Mouse (Mus musculus) frontal cortex, postnatal 25 days (tissue): ENCODE results near the gene Slc2a6.
A peak's percentile ranks its signal among the peaks of the same experiment; 100 is the strongest.

Experiments
- DNase-seq, 2 experiments: peaks; one replicate each; pipeline ENCODE4 v3.0.0; 2022; ENCODE audit warnings: low spot score in 2 of 2

Gene Slc2a6

DNA sequence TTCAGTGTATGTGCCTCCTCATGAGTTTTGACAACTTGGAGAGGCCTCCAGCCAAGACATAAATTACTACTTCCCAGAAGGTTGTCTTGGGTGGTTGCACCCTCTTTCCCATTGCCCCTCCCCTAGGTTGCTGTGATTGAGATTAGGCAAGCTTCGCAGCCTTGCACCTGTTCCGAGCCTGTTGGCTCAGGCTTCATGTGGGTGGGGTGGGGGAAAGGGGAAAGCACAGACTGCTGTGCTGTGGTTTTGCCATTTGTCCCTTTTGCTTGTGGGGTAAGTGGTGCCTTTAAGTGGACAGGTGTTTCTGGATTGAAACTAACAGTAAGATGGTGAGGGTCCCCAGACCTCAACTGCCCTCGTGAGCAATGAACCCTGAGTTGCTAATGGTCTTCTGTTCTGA is 8.2 kb upstream of the Slc2a6 start:
- DNase-seq: no peak

DNA sequence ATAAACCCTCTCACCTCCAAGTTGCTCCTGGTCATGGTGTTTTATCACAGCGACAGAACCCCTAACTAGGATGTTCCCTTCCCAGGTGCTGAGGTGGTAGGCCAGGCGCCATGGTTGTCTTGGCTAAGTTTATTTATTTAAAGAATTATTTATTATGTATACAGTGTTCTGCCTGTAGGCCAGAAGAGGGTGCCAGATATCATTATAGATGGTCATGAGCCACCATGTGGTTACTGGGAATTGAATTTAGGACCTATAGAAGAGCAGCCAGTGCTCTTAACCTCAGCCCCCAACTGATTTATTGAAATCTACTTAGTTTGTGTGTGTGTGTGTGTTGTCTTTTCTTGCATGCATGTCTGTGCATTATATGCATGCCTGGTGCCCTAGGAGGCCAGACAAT is 4.6 kb upstream of the Slc2a6 start:
- no peak for DNase-seq

DNA sequence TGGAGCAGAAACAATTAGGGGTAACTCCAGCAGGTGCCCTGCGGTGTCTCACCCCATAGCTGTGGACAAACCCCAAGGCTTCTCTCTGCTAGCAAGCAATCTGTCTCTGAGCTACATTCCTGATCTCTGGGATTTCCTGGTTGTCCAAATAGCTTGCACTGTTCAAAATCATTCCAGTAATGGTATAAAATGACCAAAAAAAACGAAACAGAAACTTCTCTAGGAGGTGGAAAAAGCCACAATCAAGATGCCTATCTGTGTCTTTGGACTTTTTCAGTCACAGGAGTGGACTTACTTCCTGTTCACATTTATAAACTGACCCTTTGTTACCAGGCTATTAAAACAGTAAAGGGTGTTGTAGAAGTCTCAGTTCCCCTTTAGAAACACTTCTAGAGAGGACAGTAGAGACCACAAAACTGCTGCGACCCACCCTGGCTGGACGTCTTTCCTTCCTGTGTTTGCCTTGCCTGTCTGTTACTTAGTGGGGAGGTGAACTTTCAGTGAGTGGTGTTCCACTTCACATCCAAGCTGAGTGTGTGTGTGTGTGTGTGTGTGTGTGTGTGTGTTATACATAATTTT is 728 bp upstream of the Slc2a6 start:
- DNase-seq: no peak

DNA sequence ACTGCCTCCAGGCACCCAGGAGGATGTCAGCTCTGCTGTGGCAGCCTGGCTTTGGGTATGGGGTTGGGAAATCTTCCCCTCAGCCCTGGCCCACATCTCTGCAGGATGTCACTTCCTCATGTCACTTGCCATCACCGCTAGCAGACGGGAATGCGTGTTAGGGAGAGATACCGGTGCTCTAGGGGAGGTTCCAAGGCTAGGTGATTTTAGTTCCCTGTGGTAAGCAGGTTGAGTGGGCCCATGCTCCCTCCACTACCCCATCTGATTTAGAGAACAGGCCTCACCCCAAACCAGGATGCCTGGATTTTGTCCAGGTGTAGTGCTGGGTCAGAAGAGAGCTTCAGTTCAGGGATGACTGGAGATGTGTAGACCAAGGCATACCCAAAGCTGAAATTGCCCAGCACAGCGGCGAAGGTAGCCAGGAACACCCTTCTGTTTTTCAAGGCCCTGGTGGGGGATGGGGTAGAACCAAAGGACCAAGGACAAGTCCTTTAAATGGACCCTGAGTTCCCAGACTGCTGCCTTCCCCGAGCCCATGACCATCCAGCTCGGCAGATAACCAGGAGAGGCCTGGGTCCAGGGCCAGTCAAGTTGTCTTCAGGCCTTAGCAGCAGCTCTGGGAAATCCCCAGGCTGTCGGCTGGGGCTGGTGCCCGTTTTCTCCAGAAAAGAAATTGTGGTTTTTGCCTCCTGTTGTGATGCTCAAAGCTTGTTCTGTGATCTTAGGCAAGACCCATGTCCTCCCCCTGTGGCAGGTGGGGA is 761 bp downstream of the Slc2a6 start:
- no peak for DNase-seq

DNA sequence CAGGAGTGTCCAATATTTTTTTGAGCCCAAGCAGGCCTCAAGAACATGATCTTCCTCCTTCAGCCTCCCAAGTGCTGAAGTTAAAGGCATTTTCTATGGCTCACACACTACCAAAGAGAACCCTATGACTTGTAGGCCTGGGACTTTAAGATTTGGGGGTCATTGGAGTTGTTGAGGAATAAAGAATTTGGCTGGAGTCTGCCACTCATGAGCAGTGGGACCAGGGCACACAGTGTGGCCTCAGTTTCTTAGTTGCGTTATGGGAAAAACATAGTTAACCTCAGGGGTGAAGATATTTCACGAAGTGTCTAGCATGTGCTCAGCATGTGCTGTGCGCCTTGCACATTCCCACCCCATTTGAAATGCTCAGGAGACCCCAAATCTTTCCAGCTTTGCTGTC is 1.5 kb downstream of the Slc2a6 start:
- no peak for DNase-seq

DNA sequence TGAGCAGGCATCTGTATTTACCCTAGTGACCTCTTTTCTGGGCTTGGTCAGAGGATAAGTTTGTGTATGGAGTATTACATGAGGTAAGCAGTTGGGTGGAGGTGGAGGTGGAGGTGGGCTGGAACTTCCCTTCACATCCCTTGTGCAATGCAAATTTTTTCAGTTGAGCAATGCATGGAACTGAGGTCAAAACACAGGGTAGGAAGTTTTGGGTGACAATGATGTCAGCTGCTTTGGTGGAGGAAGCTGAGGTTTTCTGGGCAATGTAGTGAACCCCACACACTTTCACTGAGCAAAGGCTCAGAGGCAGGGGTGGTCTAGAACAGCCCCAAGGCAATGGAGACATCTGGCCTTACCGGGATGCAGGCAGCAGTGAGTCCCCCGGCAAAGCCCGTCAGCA is 2.3 kb downstream of the Slc2a6 start:
- no peak for DNase-seq

DNA sequence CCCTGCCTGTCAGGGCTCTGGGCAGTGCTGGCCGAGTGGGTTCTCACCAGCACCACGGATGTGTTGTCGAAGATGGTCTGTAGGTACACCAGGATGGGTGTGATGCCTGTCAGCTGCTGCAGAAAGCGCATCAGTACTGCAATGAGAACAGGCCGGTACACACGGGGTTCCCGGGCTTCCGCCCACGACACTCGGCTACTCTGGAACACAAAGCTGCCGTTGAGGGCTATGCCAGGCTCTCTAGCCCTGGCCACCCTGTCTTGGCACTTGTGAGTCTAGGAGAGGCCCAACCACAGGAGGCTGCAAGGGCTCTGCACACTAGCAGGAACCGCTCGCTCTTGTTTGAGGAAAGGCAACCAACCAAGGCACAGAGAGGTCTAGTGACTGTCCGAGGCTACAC is 3.7 kb downstream of the Slc2a6 start:
- no peak for DNase-seq

DNA sequence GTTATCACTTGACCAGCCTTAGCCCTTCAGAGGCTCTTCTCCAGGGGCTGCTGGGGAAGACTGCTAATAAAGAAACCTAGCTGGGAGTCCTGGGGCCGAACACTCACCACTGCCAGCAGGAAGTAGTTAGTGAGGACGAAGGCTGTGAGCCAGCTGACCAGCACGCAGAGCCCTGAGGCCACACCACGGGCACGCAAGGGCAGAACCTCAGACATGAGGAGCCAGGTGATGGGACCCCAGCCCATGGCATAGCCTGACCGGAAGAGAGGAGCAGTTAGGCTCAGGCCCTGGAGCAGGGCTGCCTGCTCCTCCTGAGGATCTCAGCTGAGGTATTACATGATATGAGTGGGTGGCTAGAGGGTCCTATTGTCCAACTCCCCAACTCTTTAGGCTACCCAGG is 5.2 kb downstream of the Slc2a6 start:
- no peak for DNase-seq

DNA sequence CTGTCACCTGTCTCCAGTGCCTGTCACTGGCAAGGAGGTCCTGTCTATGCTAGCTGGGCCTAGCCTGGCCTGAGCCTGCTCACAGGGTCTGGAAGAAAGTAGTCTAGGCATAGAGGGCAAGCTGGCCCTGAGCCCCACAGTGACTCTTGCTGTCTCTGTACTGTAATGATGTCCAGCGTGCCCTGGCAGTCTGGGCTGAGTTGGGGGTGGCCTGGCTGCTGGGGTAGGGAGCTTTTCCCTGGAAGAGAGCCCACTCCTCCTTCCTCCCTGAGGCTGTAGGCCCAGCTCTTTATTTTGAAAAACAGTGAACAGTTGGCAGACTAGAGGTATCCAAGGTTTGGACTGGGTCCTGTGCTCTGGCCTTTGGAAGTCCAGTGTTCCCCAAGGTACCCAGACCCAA is 6.7 kb downstream of the Slc2a6 start:
- DNase-seq: no peak

DNA sequence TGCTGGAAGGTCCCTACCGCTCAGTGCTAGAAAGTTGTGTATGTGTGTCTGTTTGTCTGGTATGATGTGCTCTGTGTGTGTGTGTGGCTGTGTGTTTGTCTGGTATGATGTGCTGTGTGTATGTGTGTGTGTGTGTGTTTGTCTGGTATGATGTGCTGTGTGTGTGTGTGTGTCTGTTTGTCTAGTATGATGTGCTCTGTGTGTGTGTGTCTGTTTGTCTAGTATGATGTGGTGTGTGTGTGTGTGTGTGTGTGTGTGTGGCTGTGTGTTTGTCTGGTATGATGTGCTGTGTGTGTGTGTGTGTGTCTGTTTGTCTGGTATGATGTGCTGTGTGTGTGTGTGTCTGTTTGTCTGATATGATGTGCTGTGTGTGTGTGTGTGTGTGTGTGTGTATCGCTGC is 8.3 kb downstream of the Slc2a6 start:
- no peak for DNase-seq

DNA sequence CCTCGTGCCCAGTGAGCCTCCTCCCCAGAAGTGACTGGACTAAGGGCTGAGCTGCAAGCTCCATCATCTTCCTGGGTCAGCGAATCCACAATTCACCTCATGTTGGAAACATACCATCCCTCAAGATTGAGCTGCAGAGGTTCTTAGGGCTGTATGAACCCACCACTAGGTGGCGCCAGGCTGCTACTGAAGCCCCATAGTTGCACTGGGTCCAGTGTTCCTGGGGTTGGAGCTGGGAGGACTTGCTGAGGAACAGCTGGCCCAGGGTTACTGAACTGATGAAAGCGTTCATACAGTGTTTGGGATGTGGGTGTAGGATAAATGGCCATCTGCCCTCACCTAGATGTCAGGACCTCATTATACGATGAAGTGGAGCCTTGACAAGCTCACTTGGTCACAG is 10.0 kb downstream of the Slc2a6 start:
- peak; percentile 67 to 68 for DNase-seq

DNA sequence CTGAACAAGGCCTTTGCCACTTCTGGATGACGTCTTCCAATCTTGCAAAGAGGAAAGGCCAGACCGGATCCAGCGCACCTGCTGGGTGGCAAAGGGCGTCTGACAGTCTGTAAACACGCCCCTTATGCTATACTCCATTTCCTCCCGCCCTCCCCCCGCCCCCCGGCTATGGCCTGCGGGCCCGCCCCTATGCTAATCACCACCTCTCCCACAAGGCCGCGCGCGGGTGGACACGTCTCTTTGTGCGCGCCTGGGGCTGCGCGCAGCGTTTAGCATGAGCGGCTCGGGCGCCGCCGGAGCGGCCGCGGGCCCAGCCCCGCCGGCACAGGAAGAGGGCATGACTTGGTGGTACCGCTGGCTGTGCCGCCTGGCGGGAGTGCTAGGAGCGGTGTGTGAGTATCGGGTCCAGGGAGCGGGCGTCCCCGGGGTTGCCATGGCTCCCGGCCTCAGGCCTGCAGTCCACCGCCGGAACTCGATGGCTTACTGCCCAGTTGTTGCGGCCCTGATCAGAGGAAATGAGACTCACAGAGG is 18.0 kb downstream of the Slc2a6 start, which contains the start of gene Cacfd1:
Gene Cacfd1 (plus strand): TSS at position 213 of the 531 bp plus-strand sequence.
- peak; percentile 59 to 66 for DNase-seq

DNA sequence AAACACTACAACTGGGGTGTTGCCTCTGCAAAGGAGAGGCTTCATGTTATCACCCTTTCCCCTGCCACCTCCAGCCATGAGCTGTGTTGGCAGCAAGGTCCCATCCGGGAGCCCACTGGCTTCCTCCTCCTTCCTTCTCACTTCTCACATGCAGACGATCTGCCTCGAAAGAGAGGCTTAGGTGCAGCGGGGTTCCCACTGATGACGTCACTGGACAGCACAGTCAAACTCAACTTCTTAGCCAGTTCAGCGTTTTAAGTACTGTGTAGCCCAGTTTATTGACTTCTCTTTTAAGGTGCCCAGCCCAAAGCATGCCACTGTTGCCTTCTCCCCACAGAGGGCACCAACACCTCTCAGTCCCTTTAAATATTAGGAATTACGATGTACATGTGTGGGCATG is 20.1 kb downstream of the Slc2a6 start:
- no peak for DNase-seq

DNA sequence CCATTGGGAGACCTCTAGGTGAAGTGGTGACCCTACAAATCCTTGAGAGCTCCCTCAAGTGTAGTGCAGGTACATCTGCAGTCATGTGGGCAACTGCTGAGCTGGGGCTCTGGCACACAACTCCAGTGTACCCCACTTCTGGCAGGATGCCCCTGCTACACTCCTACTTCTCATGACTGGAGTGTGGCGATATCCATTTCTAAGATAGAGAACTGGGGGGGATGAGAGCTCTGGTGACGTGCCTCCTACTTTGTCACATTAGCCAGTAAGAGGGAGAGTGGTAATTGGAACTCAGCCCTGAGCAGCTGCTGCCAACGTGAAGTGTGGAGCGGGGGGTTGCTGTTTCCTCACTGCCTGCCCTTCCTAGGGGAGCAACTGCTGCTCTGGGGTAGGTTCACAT is 21.5 kb downstream of the Slc2a6 start:
- DNase-seq: no peak

DNA sequence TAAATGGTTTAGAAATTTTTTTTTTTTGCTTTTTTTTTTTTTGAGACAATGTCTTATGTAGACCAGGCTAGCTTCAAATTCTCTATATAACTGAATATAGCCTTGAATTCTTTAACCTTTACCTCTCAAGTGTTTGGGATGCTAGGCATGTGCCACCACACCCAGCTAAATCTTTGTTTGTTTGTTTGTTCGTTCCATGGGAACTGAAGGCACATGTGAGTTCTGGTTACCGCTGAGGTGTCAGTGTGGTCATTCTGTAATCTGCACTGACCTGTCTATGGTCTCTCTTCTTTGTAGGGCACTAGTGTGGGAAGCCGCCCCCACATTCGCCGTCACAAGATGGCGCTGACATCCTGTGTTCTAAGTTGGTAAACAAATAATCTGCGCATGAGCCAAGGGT is 29.8 kb downstream of the Slc2a6 start:
- no peak for DNase-seq

DNA sequence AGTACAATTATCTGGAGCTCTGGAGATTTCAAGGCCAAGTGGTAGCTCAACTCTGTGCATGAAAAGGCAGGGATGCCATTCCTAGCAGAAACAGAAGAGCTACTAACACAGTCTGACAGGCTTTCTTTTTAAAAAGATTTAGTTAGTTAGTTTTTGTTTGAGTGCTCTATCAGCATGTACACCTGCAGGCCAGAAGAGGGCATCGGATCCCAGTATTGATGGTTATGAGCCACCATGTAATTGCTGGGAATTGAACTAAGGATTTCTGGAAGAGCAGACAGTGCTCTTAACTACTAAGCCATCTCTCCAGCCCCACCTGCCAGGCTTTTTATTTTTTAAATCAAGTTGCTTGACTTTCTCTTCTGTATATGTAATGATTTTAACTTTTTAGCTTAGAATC is 30.3 kb downstream of the Slc2a6 start:
- no peak for DNase-seq

DNA sequence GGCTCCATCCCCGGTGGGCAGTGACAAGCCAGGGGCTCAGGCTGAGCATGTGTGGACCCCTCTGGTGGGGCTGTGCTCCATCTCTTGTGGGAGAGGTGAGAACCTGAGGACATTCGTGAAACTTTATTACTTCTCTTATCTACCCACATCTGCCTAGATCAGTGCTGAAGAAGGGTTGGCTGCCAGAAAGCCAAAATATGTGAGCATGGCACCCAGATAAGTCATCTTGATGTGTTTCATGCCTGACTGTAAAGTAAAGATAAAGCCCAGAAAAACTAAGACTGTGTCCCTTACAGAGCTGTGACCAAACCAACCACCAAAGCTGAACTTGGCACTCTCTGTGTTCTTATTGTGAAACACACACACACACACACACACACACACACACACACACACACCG is 33.9 kb downstream of the Slc2a6 start:
- DNase-seq: no peak

DNA sequence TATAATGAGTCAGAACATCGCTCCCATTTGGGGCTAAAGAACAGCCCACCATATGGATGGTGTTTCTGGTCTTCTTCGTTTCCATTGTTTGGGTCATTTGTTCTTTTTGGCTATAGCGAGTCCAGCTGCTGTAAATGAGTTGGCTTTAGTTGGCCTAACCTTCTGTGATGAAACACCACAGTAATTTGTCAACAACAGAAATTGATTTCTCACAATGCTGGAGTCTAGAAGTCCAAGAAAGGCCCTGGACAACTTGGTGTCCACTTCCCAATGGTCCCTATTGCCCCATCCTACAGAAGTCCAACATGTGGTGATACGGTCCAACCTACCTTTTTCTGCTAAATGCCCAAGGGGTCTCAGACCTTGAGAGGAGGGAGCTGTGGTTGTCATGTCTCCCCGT is 43.2 kb downstream of the Slc2a6 start:
- no peak for DNase-seq

DNA sequence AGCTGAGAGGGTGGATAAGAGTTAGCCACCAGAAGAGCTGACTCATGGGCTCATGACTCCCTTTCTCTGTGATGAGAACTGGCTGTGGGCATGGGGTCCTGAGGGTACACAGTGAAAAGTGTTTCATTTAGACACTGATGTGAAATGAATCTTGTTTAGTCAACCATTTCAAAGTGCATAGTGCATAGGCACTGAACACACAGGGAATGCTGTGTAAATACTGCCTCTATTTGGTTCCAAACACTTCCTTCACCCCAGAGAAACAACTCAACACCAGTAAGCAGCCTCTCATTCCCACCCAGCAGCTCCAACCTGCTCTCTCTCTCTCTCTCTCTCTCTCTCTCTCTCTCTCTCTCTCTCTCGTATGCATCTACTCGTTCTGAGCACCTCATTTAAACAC is 43.6 kb downstream of the Slc2a6 start:
- no peak for DNase-seq

DNA sequence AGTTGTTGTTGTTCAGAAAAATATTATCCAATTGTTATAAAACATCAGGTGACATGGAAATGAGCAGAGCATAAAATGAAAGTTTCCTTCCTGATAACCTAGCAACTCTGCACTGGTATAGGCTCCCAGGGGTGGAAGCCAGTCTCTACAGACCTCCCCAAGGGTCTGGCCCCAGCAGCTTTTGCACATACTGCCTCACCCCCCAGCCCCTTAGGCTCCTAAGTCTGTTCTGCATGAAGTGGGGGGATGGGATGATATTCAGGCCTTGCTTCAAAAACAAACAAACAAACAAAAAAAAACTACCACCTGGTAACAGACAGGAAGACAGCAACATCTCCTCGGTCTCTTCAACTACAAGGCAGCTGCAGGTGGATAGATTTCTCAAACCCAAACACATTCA is 47.4 kb downstream of the Slc2a6 start:
- no peak for DNase-seq

DNA sequence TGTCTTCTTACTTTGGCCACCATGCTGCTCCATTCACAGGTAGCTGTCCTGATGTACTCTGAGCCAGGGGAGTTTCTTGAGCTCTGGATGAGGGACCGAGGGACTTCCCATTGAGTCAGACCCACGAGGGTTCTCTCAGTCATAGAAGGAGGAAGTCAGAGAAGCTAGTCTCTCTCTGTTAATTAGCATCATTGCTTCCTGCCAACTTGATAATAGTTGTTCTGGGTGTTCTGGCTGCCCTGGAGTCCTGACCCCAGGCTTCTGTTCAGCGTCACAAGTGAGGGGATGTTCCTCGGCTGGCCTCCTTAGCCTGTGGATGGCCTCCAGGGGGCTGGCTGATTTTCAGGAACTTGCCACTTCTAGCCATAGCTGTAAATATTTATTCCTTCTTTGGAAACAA is 53.8 kb downstream of the Slc2a6 start:
- no peak for DNase-seq

DNA sequence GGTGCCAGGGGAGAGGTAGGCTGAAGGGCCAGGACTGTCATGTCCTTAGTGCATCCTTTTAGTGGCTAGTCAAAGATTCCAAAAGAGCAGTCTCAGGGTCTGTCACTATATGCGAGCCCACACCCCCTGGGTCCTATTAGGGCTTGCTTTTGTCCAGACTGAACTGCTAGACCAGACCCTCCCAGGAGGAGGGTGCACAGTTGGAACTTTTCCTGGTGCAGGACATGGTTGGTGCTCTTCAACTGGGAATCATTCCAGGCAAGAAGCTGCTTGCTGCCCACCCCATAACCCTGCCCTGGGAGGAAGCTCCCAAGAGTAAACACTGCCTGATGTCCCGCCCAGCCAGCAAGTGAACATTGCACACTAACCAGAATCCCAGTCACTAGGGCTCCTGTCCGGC is 54.7 kb downstream of the Slc2a6 start, which contains the start of gene Adamts13:
Gene Adamts13 (plus strand): TSS at position 301 of the 400 bp plus-strand sequence.
- no peak for DNase-seq
